Mouse (Mus musculus) midbrain, embryonic 16.5 days (tissue): ENCODE results near the gene 3110082I17Rik. TPM values are rescaled to one million over a fixed set of nuclear protein-coding genes. Genes with fewer than 3 reads are reported as not detected.
"Not testable (repeated sequence)": the region's sequence is repeated elsewhere in the genome, so short reads cannot be mapped to it uniquely, and the experiment has no call there.

ENCODE experiments used
- ATAC-seq: fragments of 200-750 bp; cut with Nextera tagmentation; 2 replicates; pipeline ENCODE4 v1.8.0; 2017; ENCODE audit warnings: moderate TSS enrichment
- H3K27ac ChIP-seq: fragments of 300-500 bp; sonication (generic); 2 replicates; pipeline ENCODE4 v1.5.1; 2014; ENCODE audit warnings: mild to moderate bottlenecking, low read length, mixed read lengths
- H3K27me3 ChIP-seq: fragments of 300-500 bp; sonication (generic); 2 replicates; pipeline ENCODE4 v1.6.1; 2014; ENCODE audit warnings: low read depth, low read length, mixed read lengths; ENCODE audit not compliant: control insufficient read depth, insufficient read depth
- H3K36me3 ChIP-seq: fragments of 300-500 bp; sonication (generic); 2 replicates; pipeline ENCODE4 v1.6.1; 2014; ENCODE audit warnings: mild to moderate bottlenecking, low read length, moderate library complexity, mixed read lengths; ENCODE audit not compliant: control insufficient read depth, insufficient read depth
- H3K4me1 ChIP-seq: fragments of 300-500 bp; sonication (generic); 2 replicates; pipeline ENCODE4 v1.6.1; 2014; ENCODE audit warnings: mild to moderate bottlenecking, low read length, mixed read lengths; ENCODE audit not compliant: control insufficient read depth, insufficient read depth
- H3K4me2 ChIP-seq: fragments of 300-500 bp; sonication (generic); 2 replicates; pipeline ENCODE4 v1.6.1; 2014; ENCODE audit warnings: mild to moderate bottlenecking, low read length, mixed read lengths
- H3K4me3 ChIP-seq: fragments of 300-500 bp; sonication (generic); 2 replicates; pipeline ENCODE4 v1.5.1; 2014; ENCODE audit warnings: low read depth, mild to moderate bottlenecking, low read length, moderate library complexity, mixed read lengths
- H3K9ac ChIP-seq: fragments of 300-500 bp; sonication (generic); 2 replicates; pipeline ENCODE4 v1.6.1; 2014; ENCODE audit warnings: low read depth, low read length, mixed read lengths
- H3K9me3 ChIP-seq: fragments of 300-500 bp; sonication (generic); replicated peaks from 2 replicates; pipeline ENCODE4 v1.6.1; 2014; ENCODE audit warnings: mild to moderate bottlenecking, low read length, mixed read lengths; ENCODE audit not compliant: control insufficient read depth, poor library complexity, severe bottlenecking
- WGBS: fragments of 180-500 bp; shearing (Covaris S2); extraction: QIAGEN DNeasy Blood & Tissue Kit; methylation state at CpG from one replicate; pipeline ENCODE4 v1.1.7; 2014; 5-methylcytosine and 5-hydroxymethylcytosine counted together
- polyA plus RNA-seq: library from polyadenylated mRNA; unstranded; fragments of >200 nt; fragmentation: Nextera tagmentation; extraction: Ambion mirVana; gene quantifications from 2 replicates; pipeline ENCODE4 v1.2.1, GENCODE M21; 2015

3110082I17Rik gene
- polyA plus RNA-seq, 1 experiment from 2014 or later: 17.7 TPM

- no peak overlapping the region for H3K9ac ChIP-seq
- no peaks in the 10 kb centered on the region for H3K9me3 ChIP-seq
- WGBS: 44% methylated on average over 5 of the region's 5 CpGs
- no peaks in the 10 kb centered on the region for H3K27me3 ChIP-seq
- H3K27ac ChIP-seq: no peak overlapping the region
- ATAC-seq: peak; percentile 76
- H3K36me3 ChIP-seq: no peaks in the 10 kb centered on the region
- H3K4me3 ChIP-seq: no peak overlapping the region
- H3K4me1 ChIP-seq: peaks cover 3% of the 10 kb centered on the region; the same call in 1 of the 2 replicates
- H3K4me2 ChIP-seq: no peak overlapping the region
These were observed 62.2 kb downstream of the 3110082I17Rik start for GRCm38 (mm10) chr5:139397959-139398753.

- H3K36me3 ChIP-seq: no peaks in the 10 kb centered on the region
- no peak for ATAC-seq
- peaks cover 3% of the 10 kb centered on the region; the same call in 1 of the 2 replicates for H3K4me1 ChIP-seq
- H3K27me3 ChIP-seq: no peaks in the 10 kb centered on the region
- H3K27ac ChIP-seq: no peak overlapping the region
- H3K4me2 ChIP-seq: no peak overlapping the region
- no peaks in the 10 kb centered on the region for H3K9me3 ChIP-seq
- H3K9ac ChIP-seq: no peak overlapping the region
- no peak overlapping the region for H3K4me3 ChIP-seq
- 89% methylated on average over 4 of the region's 4 CpGs for WGBS
These were observed 62.9 kb downstream of the 3110082I17Rik start for GRCm38 (mm10) chr5:139397359-139397916.

DNA sequence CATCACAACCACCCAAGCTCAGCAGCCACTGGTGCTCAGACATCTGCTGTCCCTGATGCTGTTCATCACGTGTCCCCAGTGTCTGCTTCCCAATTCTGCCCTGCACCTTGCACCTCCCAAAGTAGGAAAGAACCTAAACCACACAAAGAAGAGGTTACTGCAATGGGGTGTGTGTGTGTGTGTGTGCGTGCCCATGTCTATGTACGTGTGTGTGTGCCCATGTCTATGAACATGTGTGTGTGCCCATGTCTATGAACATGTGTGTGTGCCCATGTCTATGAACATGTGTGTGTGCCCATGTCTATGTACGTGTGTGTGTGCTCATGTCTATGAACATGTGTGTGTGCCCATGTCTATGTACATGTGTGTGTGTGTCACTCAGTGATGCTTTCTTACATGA lies 64.8 kb downstream of the 3110082I17Rik start:
- H3K27me3 ChIP-seq: no peaks in the 10 kb centered on the region
- WGBS: 94% methylated on average over 4 of the region's 4 CpGs

GRCm38 (mm10) chr5:139394399-139394798 lies 65.9 kb downstream of the 3110082I17Rik start:
- Histone ChIP-seq H3K36me3 (no peaks in the 10 kb centered on the region), H3K4me1 (peaks cover 3% of the 10 kb centered on the region; the same call in 1 of the 2 replicates), H3K9me3 (no peaks in the 10 kb centered on the region), H3K9ac (no peak overlapping the region), H3K27me3 (no peaks in the 10 kb centered on the region), H3K4me3 (no peak overlapping the region), H3K27ac (no peak overlapping the region), H3K4me2 (no peak overlapping the region)
- WGBS: 59% methylated on average over 7 of the region's 7 CpGs
- ATAC-seq: no peak

More for the DNA sequence above, 64.8 kb downstream of the 3110082I17Rik start:
- Histone ChIP-seq H3K9me3 (no peaks in the 10 kb centered on the region), H3K4me2 (no peak overlapping the region), H3K36me3 (no peaks in the 10 kb centered on the region), H3K9ac (no peak overlapping the region), H3K27ac (no peak overlapping the region), H3K4me3 (no peak overlapping the region), H3K4me1 (peaks cover 3% of the 10 kb centered on the region; the same call in 1 of the 2 replicates)
- no peak for ATAC-seq

- H3K9me3 ChIP-seq: no peaks in the 10 kb centered on the region
- H3K4me1 ChIP-seq: peaks cover 4% of the 10 kb centered on the region; the same call in 1 of the 2 replicates
- H3K4me3 ChIP-seq: no peak overlapping the region
- no peaks in the 10 kb centered on the region for H3K27me3 ChIP-seq
- no peak overlapping the region for H3K4me2 ChIP-seq
- ATAC-seq: no peak
- no peak overlapping the region for H3K9ac ChIP-seq
- 92% methylated on average over 16 of the region's 16 CpGs for WGBS
- H3K27ac ChIP-seq: no peak overlapping the region
- H3K36me3 ChIP-seq: no peaks in the 10 kb centered on the region
These were observed 67.1 kb downstream of the 3110082I17Rik start for GRCm38 (mm10) chr5:139393197-139393588.

DNA sequence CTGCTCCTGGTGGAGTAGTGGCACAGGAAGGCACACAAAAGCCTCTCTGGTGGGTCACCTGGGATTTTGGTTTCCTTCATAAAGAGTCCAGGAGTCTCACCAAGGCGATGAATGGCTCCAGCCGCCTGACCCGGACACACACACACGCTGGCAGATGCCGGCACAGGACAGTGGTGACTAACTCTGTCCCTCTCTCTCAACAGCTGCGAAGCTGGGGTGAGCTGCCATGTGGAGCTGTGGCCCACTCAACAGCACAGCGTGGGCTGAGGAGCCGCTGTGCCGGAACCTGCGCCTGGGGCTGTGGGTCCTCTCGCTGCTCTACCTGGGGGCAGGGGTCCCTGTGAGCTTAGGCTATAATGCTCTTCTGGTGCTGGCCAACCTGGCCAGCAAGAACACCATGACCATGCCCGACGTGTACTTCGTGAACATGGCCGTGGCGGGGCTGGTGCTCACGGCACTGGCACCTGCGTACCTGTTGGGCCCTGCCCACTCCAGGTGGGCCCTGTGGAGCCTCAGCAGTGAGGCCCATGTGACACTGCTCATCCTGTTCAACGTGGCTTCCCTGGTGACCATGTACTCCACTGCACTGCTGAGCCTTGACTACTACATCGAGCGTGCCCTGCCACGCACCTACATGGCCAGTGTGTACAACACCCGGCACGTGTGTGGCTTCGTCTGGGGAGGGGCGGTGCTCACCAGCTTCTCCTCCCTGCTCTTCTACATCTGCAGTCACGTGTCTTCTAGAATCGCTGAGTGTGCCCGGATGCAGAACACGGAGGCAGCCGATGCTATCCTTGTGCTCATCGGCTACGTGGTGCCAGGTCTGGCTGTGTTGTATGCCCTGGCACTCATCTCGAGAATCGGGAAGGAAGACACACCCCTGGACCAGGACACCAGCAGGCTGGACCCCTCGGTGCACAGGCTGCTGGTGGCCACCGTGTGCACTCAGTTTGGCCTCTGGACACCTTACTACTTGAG lies 67.8 kb downstream of the 3110082I17Rik start:
- Histone ChIP-seq H3K9me3 (no peaks in the 10 kb centered on the region), H3K27ac (no peak overlapping the region), H3K4me1 (peaks cover 4% of the 10 kb centered on the region; the same call in 1 of the 2 replicates), H3K4me3 (no peak overlapping the region), H3K27me3 (no peaks in the 10 kb centered on the region), H3K36me3 (no peaks in the 10 kb centered on the region), H3K4me2 (no peak overlapping the region), H3K9ac (no peak overlapping the region)
- no peak for ATAC-seq
- 94% methylated on average over 37 of the region's 37 CpGs for WGBS

GRCm38 (mm10) chr5:139391309-139391990 lies 68.9 kb downstream of the 3110082I17Rik start:
- Histone ChIP-seq H3K4me1 (peaks cover 4% of the 10 kb centered on the region; the same call in 1 of the 2 replicates), H3K27me3 (no peaks in the 10 kb centered on the region), H3K4me3 (no peak overlapping the region), H3K27ac (peak overlapping the region; percentile 8; the same call in 1 of the 2 replicates), H3K4me2 (no peak overlapping the region), H3K36me3 (no peaks in the 10 kb centered on the region), H3K9me3 (no peaks in the 10 kb centered on the region), H3K9ac (0 out of 2 replicates have a peak overlapping the region, but pooled peaks have one; percentile 15)
- ATAC-seq: no peak
- 76% methylated on average over 11 of the region's 11 CpGs for WGBS

GRCm38 (mm10) chr5:139390324-139391119 lies 69.8 kb downstream of the 3110082I17Rik start:
- H3K4me2 ChIP-seq, H3K4me3 ChIP-seq, H3K4me1 ChIP-seq, H3K9ac ChIP-seq, H3K9me3 ChIP-seq, ATAC-seq, H3K27me3 ChIP-seq, H3K27ac ChIP-seq, H3K36me3 ChIP-seq: not testable (repeated sequence)
- 84% methylated on average over 5 of the region's 5 CpGs for WGBS
